Mouse (Mus musculus) lung, embryonic 14.5 days (tissue): ENCODE results near the gene Thsd7a. TPM values are rescaled to one million over a fixed set of nuclear protein-coding genes. Genes with fewer than 3 reads are reported as not detected.

Experiments
- ATAC-seq: fragments of 200-750 bp; cut with Nextera tagmentation; 2 replicates; pipeline ENCODE4 v1.8.0; 2017; ENCODE audit warnings: mild to moderate bottlenecking, moderate TSS enrichment, moderate library complexity; ENCODE audit not compliant: insufficient read depth
- DNase-seq: peaks from one replicate; pipeline ENCODE4 v3.0.0-alpha.2; 2015
- H3K27ac ChIP-seq: fragments of 300-500 bp; sonication (generic); 2 replicates; pipeline ENCODE4 v1.5.1; 2014; ENCODE audit warnings: low read depth, mild to moderate bottlenecking, moderate library complexity
- H3K27me3 ChIP-seq: fragments of 300-500 bp; sonication (generic); 2 replicates; pipeline ENCODE4 v1.6.1; 2014; ENCODE audit warnings: low read length, control low read depth; ENCODE audit not compliant: insufficient read depth
- H3K36me3 ChIP-seq: fragments of 300-500 bp; sonication (generic); 2 replicates; pipeline ENCODE4 v1.6.1; 2014; ENCODE audit warnings: control low read depth; ENCODE audit not compliant: insufficient read depth
- H3K4me1 ChIP-seq: fragments of 300-500 bp; sonication (generic); 2 replicates; pipeline ENCODE4 v1.6.1; 2014; ENCODE audit warnings: antibody characterized with exemption, control low read depth; ENCODE audit not compliant: insufficient read depth
- H3K4me2 ChIP-seq: fragments of 300-500 bp; sonication (generic); 2 replicates; pipeline ENCODE4 v1.6.1; 2014; ENCODE audit warnings: mild to moderate bottlenecking
- H3K4me3 ChIP-seq: fragments of 300-500 bp; sonication (generic); 2 replicates; pipeline ENCODE4 v1.5.1; 2014; ENCODE audit warnings: low read depth, low read length
- H3K9ac ChIP-seq: fragments of 300-500 bp; sonication (generic); 2 replicates; pipeline ENCODE4 v1.6.1; 2014
- H3K9me3 ChIP-seq: fragments of 300-500 bp; sonication (generic); 2 replicates; pipeline ENCODE4 v1.6.1; 2016; ENCODE audit warnings: low read depth, low read length, control low read depth
- CTCF ChIP-seq: IDR thresholded peaks from 2 replicates; pipeline ENCODE4 v1.5.1; 2016; ENCODE audit warnings: antibody characterized with exemption, low read depth
- WGBS: fragments of 180-500 bp; shearing (Covaris S2); extraction: QIAGEN DNeasy Blood & Tissue Kit; methylation state at CpG from one replicate; pipeline ENCODE4 v1.1.7; 2014; 5-methylcytosine and 5-hydroxymethylcytosine counted together
- polyA plus RNA-seq: library from polyadenylated mRNA; unstranded; fragments of >200 nt; fragmentation: Nextera tagmentation; extraction: Ambion mirVana; gene quantifications from 2 replicates; pipeline ENCODE4 v1.2.1, GENCODE M21; 2014

The Thsd7a gene
- polyA plus RNA-seq, 1 experiment from 2014 or later = 1.3 TPM

DNA sequence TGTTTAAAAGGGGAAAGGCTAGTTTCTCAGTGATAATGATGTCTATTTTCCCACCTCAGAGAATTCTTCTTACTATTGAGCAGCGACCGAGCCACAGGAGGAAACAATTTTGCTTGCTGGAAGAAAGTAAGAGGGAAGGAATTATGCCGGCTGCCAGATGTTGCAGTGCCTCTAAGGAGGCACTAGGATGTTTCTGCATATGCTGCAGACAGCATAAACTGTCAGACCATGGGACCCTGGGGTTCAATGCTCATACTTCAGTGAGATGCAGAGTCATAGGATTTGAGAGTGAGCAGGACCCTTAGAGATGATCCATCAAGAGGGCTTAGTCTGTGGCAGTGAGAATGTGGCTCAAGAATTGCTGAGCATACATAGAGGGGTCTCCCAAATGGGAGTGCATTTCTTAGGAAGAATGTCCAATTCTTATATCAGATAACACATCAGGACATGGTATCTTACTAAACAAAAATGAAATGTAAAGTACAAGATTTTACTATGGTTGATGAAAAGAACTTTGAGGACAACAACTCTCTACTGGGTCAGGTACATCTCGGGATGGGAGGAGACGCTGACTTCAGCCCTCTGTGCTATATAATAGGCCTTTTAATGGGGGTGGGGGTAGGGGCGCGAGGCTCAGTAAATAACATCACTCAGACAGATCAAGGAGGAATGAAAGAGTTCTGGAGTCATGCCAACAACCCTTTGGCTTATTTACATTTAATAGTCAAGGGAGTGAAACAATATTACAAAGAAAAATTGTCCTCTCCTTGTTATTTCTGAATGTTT is 281.7 kb downstream of the Thsd7a start:
- no peaks in the 10 kb centered on the region for H3K9me3 ChIP-seq
- H3K4me2 ChIP-seq = no peak overlapping the region
- WGBS = 34% methylated on average over 7 of the region's 7 CpGs
- DNase-seq (peak; percentile 46), ATAC-seq (peak; percentile 21; the same call in 1 of the 2 replicates)
- no peak overlapping the region for H3K9ac ChIP-seq
- TF ChIP-seq CTCF = no peak
- no peak overlapping the region for H3K27ac ChIP-seq
- H3K4me1 ChIP-seq = no peaks in the 10 kb centered on the region
- H3K27me3 ChIP-seq = no peaks in the 10 kb centered on the region
- H3K36me3 ChIP-seq = no peaks in the 10 kb centered on the region
- no peak overlapping the region for H3K4me3 ChIP-seq

DNA sequence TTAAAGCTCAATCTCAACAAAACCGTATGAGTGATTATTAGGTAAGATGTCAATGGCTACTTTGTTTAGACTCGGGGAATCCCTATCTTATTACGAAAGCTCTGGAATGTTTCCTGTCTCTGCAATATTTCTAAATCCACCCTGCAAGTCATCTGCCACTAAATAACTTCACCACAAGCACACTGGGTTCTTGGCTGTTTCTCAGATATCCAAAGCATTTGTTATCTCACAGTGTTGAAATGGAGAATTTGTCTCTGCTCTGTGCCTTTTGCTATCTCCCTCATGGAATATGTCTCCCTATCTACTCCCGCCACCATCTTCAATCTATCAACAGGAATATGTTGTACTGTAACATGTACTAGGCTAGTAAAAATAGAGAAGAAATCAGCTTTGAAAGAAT is 290.4 kb downstream of the Thsd7a start:
- DNase-seq = no peak
- no peak overlapping the region for H3K9ac ChIP-seq
- no peak for TF ChIP-seq CTCF
- no peak overlapping the region for H3K27ac ChIP-seq
- WGBS = 56% methylated on average over 4 of the region's 4 CpGs
- no peak overlapping the region for H3K4me2 ChIP-seq
- no peak overlapping the region for H3K4me3 ChIP-seq
- no peaks in the 10 kb centered on the region for H3K27me3 ChIP-seq
- H3K36me3 ChIP-seq = no peaks in the 10 kb centered on the region
- H3K4me1 ChIP-seq = no peaks in the 10 kb centered on the region
- H3K9me3 ChIP-seq = no peaks in the 10 kb centered on the region
- ATAC-seq = no peak

DNA sequence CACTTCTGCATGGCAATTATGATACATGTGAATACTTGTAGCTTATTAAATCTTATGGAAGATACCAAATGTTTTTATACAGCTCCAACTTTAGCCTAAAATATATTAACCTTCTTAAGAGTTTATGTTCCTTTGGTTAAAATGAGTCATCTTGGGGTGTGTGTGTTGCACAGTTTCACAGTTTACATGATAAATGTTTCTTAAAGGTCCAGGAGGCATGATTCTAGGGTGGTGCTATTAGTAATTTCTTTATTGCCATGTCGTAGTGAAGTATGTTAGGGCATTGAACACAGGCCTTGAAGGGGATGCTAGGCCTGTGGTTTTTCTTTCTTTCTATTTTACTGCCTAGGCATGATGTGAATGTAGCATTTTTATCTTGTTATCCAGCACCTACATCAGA is 291.8 kb downstream of the Thsd7a start:
- Histone ChIP-seq H3K4me1 (no peaks in the 10 kb centered on the region), H3K4me3 (no peak overlapping the region), H3K36me3 (no peaks in the 10 kb centered on the region), H3K9ac (no peak overlapping the region), H3K4me2 (no peak overlapping the region), H3K27me3 (no peaks in the 10 kb centered on the region), H3K9me3 (no peaks in the 10 kb centered on the region), H3K27ac (no peak overlapping the region)
- ATAC-seq = no peak
- no peak for DNase-seq
- no peak for TF ChIP-seq CTCF
- WGBS = 74% methylated on average over 1 of the region's 1 CpGs

DNA sequence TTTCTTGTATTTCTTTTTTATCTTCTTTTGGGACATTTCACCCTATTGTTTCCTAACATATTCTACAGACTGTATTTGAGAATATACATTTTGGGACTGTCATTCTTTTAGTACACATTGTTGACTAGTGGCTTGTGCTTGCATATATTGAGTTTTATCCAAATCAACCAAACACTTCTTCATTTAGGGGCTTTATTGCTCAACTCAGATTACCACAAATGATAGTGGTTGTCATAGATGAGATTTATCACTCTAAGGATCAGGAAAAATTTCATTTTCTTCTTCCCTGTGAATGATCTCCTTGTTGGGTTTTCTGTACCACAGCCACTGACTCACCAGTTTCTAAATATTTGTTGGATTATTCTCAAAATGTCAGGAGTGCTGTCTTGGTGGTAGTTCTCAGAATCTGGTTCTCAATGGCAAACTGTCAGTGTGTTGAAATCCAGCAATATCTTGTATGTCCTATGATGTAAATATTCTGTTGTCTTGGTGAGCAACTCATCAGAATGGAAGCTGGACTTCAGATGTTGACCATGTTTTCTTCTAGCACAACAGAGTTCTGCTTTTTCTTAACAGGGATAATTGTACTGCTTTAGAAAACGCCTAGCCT is 294.2 kb downstream of the Thsd7a start:
- Histone ChIP-seq H3K9ac (no peak overlapping the region), H3K9me3 (no peaks in the 10 kb centered on the region), H3K27ac (no peak overlapping the region), H3K36me3 (no peaks in the 10 kb centered on the region), H3K4me3 (no peak overlapping the region), H3K27me3 (no peaks in the 10 kb centered on the region), H3K4me2 (no peak overlapping the region), H3K4me1 (no peaks in the 10 kb centered on the region)
- no peak for ATAC-seq
- DNase-seq = no peak
- 78% methylated on average over 1 of the region's 1 CpGs for WGBS
- TF ChIP-seq CTCF = no peak

DNA sequence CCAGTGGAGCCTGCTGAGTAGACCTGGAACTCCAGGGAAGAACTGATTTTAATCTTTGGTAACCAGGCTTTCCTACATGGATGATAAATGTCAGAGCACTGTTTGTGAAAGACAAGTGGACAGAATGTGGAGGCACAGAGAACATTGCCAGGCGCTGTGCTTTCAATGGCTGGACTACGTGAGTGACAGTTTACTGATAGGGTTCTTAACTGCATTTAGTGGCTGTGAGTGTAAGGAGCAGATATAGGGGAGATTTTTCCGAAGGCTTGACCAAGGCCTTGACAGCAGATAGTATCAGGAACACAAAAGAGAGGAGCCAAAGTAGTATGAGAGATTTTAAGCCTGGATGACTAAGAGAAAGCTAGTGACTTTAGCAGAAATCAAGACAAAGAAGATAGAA is 295.1 kb downstream of the Thsd7a start:
- H3K9ac ChIP-seq = no peak overlapping the region
- H3K4me2 ChIP-seq = no peak overlapping the region
- H3K4me3 ChIP-seq = no peak overlapping the region
- no peak for TF ChIP-seq CTCF
- H3K36me3 ChIP-seq = no peaks in the 10 kb centered on the region
- DNase-seq = no peak
- no peaks in the 10 kb centered on the region for H3K27me3 ChIP-seq
- 57% methylated on average over 3 of the region's 3 CpGs for WGBS
- no peak for ATAC-seq
- H3K4me1 ChIP-seq = no peaks in the 10 kb centered on the region
- no peaks in the 10 kb centered on the region for H3K9me3 ChIP-seq
- no peak overlapping the region for H3K27ac ChIP-seq

DNA sequence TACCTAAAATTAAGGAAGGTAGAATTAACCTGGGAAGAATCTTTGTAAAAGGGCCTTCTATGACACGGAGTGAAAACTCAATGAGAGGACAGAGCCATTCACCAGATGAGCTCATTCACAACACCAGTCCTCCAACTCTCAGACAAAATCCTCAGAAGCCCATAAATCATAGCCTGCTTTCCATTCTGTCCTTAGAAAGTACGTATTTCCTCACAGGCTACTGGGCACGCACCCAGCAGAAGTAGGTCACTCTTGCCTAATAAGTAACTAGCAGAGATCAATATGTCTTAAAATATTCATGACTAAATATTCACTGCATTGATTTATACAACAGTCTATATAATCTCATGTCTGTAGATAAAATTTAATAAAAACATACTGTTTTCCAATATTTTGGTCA is 300.4 kb downstream of the Thsd7a start:
- DNase-seq = peak; percentile 27

DNA sequence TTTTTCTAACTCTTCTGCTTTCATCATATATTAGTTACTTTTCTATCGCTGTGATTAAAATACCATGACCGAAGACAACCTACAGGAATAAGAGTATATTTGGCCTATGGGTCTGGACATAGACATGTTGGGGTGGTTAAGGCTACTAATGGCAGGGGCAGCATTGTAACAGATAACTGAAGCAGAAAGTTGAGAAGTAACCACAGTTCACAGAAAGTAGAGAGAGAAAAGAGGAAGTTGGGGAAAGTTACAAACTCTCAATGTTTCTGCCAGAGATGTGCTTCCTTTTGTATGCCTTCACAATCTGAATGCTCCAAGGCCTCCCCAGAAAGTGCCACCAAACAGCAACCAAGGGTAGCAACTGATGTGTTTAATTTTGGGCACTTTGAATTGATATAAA is 303.7 kb downstream of the Thsd7a start:
- 92% methylated on average over 2 of the region's 2 CpGs for WGBS
- no peak overlapping the region for H3K4me3 ChIP-seq
- no peaks in the 10 kb centered on the region for H3K27me3 ChIP-seq
- DNase-seq (no peak), ATAC-seq (no peak)
- no peak overlapping the region for H3K4me2 ChIP-seq
- no peak overlapping the region for H3K9ac ChIP-seq
- H3K9me3 ChIP-seq = no peaks in the 10 kb centered on the region
- TF ChIP-seq CTCF = no peak
- no peak overlapping the region for H3K27ac ChIP-seq
- H3K36me3 ChIP-seq = no peaks in the 10 kb centered on the region
- H3K4me1 ChIP-seq = no peaks in the 10 kb centered on the region

More for the DNA sequence above, 300.4 kb downstream of the Thsd7a start:
- no peak overlapping the region for H3K4me2 ChIP-seq
- no peak overlapping the region for H3K27ac ChIP-seq
- H3K4me3 ChIP-seq = no peak overlapping the region
- H3K27me3 ChIP-seq = no peaks in the 10 kb centered on the region
- no peak for ATAC-seq
- H3K9ac ChIP-seq = no peak overlapping the region
- no peaks in the 10 kb centered on the region for H3K4me1 ChIP-seq
- no peak for TF ChIP-seq CTCF
- H3K36me3 ChIP-seq = no peaks in the 10 kb centered on the region
- 57% methylated on average over 3 of the region's 3 CpGs for WGBS
- no peaks in the 10 kb centered on the region for H3K9me3 ChIP-seq
